Mouse (Mus musculus): ENCODE data around the gene Arrb2.

Arrb2 gene

GRCm38 (mm10) chr11:70489138-70489537, 56.7 kb downstream of the Arrb2 start:
- intact Hi-C loops (cut with DNase I) = no loop called here

DNA sequence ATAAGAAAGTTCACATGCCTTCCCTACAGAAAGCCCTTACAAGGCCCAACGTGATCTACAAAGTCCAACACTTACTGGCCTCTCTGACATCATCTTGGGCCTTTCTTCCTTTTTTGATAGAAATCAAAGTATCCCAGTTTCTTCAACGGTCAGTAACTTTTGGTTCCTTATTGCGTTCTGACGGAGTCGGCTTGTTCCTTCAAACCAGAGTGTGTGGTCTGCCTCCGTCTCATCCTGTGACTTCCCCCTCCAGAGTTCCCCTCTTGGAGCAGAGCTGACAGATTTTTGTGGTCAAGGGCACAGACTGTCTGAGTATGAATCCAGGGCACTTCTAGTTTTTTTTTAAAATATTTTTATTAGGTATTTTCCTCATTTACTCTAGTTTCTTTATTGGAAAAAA, 57.2 kb downstream of the Arrb2 start:
- intact Hi-C loops (cut with DNase I) = no loop called here

Small RNAs within 50 kb of the gene (microRNA-seq; reads per million reads assigned to microRNA genes)
- gene Mir7115 = 0.46 to 1.5 reads per million in 2 experiments
